In genomic region chr8:70309311-70309710, GRCm38 (mm10) we compare ENCODE assay signal across 9 mouse cellular contexts. TPM values are rescaled to one million over a fixed set of nuclear protein-coding genes. Genes with fewer than 3 reads are reported as not detected.
DNase-seq lines count a peak whose midpoint lies in the region; ATAC-seq and TF ChIP-seq lines count a peak whose summit lies in the region.
"Had no signal": no experiment of that assay in that cellular context is flagged by ENCODE, and none has a peak within 500 bp of the region (broad histone marks: within the 10 kb centered on the region; RNA-seq: fewer than 3 reads in every experiment).

No protein-coding gene starts in this region.

- no peaks in the 10 kb centered on the region for H3K9me3 ChIP-seq in E14TG2a.4 (ENCODE audit: low read length)
- H3K9me3 ChIP-seq in hindbrain, embryonic 13.5 days = no peaks in the 10 kb centered on the region
- H3K9me3 ChIP-seq: liver, embryonic 13.5 days had no signal

- H3K4me1 ChIP-seq in E14TG2a.4 (replicated peaks; ENCODE audit: low read depth, low read length) = peaks cover 13% of the 10 kb centered on the region
- no peaks in the 10 kb centered on the region for H3K4me1 ChIP-seq in embryonic fibroblast, embryonic 13.5 days (ENCODE audit: control insufficient read depth, insufficient read depth, low read length)
- peaks cover 9% of the 10 kb centered on the region for H3K4me1 ChIP-seq in hindbrain, embryonic 13.5 days (replicated peaks)

- no peak overlapping the region for H3K9ac ChIP-seq in hindbrain, embryonic 13.5 days
- H3K9ac ChIP-seq: liver, embryonic 13.5 days had no signal

- DNase-seq in kidney, adult 9 months = peak; percentile 39
- DNase-seq in kidney, adult 8-10 months = no peak
- peak; percentile 49 for DNase-seq in A20 (ENCODE audit: low read depth, low spot score)
- no peak for DNase-seq in heart, adult 9 months (ENCODE audit: low spot score in 2 of 2)
- DNase-seq: liver, embryonic 13.5 days had no signal

- no peak overlapping the region for H3K4me2 ChIP-seq in hindbrain, embryonic 13.5 days
- H3K4me2 ChIP-seq: liver, embryonic 13.5 days had no signal

- WGBS in hindbrain, embryonic 13.5 days = 33% methylated on average over 2 of the region's 2 CpGs

- H3K27ac ChIP-seq in embryonic fibroblast, embryonic 13.5 days (ENCODE audit: insufficient read depth, low read length) = no peak overlapping the region
- H3K27ac ChIP-seq in hindbrain, embryonic 13.5 days = no peak overlapping the region
- H3K27ac ChIP-seq: liver, embryonic 13.5 days had no signal

- H3K36me3 ChIP-seq in E14TG2a.4 (ENCODE audit: insufficient read depth, low read length) = peaks cover 92% of the 10 kb centered on the region
- H3K36me3 ChIP-seq in hindbrain, embryonic 13.5 days = peaks cover 88% of the 10 kb centered on the region

- no peaks in the 10 kb centered on the region for H3K27me3 ChIP-seq in E14TG2a.4 (ENCODE audit: insufficient read depth, low read length)
- H3K27me3 ChIP-seq in hindbrain, embryonic 13.5 days = no peaks in the 10 kb centered on the region
- H3K27me3 ChIP-seq: liver, embryonic 13.5 days had no signal

- H3K4me3 ChIP-seq in E14TG2a.4 (replicated peaks; ENCODE audit: low read length) = no peak overlapping the region
- H3K4me3 ChIP-seq in embryonic fibroblast, embryonic 13.5 days (ENCODE audit: insufficient read depth, low read length) = no peak overlapping the region
- no peak overlapping the region for H3K4me3 ChIP-seq in hindbrain, embryonic 13.5 days
- H3K4me3 ChIP-seq: liver, embryonic 13.5 days had no signal

- TF ChIP-seq POLR2A in embryonic fibroblast, embryonic 13.5 days (IDR thresholded peaks at IDR 0.05; ENCODE audit: low read depth, low read length) = no peak

- peak; percentile 84 for TF ChIP-seq CTCF in E14TG2a.4 (conservative IDR thresholded peaks at IDR 0.05; ENCODE audit: low read length)
- peak; percentile 67; the same call in 1 of the 2 replicates for TF ChIP-seq CTCF in embryonic fibroblast, embryonic 13.5 days (IDR thresholded peaks at IDR 0.05; ENCODE audit: borderline replicate concordance, insufficient read depth, low read length)

- no peak for ATAC-seq in megakaryocyte, adult 5-6 weeks (ENCODE audit: poor library complexity, severe bottlenecking)
- ATAC-seq in hindbrain, embryonic 13.5 days (ENCODE audit: low FRiP score) = no peak

RNA-seq across cellular contexts. Expression of gene Cers1, which starts 6.3 kb away (rescaled TPM):
- polyA plus RNA-seq in embryonic fibroblast, embryonic 13.5 days (2011; ENCODE audit: insufficient read length, low read depth, missing spikeins) = 2.6 and 3.2 TPM in 2 replicates
- total RNA-seq in megakaryocyte, adult 5-6 weeks (2015) = not detected in 2 replicates
- not detected in 2 replicates for total RNA-seq in megakaryocyte, adult 5-6 weeks (2017)
- polyA plus RNA-seq in hindbrain, embryonic 13.5 days (2015; fragmentation: Nextera tagmentation; extraction: Ambion mirVana) = 24.5 and 25.1 TPM in 2 replicates

RNA-seq across cellular contexts. Expression of gene Cope, which starts 7.0 kb away (rescaled TPM):
- polyA plus RNA-seq in embryonic fibroblast, embryonic 13.5 days (2011; ENCODE audit: insufficient read length, low read depth, missing spikeins) = 129 and 132 TPM in 2 replicates
- 163 and 178 TPM in 2 replicates for total RNA-seq in megakaryocyte, adult 5-6 weeks (2015)
- 89.1 and 96.1 TPM in 2 replicates for total RNA-seq in megakaryocyte, adult 5-6 weeks (2017)
- 275 and 288 TPM in 2 replicates for polyA plus RNA-seq in hindbrain, embryonic 13.5 days (2015; fragmentation: Nextera tagmentation; extraction: Ambion mirVana)

RNA-seq across cellular contexts. Expression of gene Ddx49, which starts 7.0 kb away (rescaled TPM):
- polyA plus RNA-seq in embryonic fibroblast, embryonic 13.5 days (2011; ENCODE audit: insufficient read length, low read depth, missing spikeins) = 24.8 and 31.6 TPM in 2 replicates
- 17.9 and 19.9 TPM in 2 replicates for total RNA-seq in megakaryocyte, adult 5-6 weeks (2015)
- total RNA-seq in megakaryocyte, adult 5-6 weeks (2017) = 53.6 and 81.7 TPM in 2 replicates
- 45.8 and 50.9 TPM in 2 replicates for polyA plus RNA-seq in hindbrain, embryonic 13.5 days (2015; fragmentation: Nextera tagmentation; extraction: Ambion mirVana)

RNA-seq across cellular contexts. Expression of gene Gdf1, which starts 20.3 kb away (rescaled TPM):
- not detected in 2 replicates for polyA plus RNA-seq in embryonic fibroblast, embryonic 13.5 days (2011; ENCODE audit: insufficient read length, low read depth, missing spikeins)
- total RNA-seq in megakaryocyte, adult 5-6 weeks (2015) = not detected in 2 replicates
- not detected in 2 replicates for total RNA-seq in megakaryocyte, adult 5-6 weeks (2017)
- polyA plus RNA-seq in hindbrain, embryonic 13.5 days (2015; fragmentation: Nextera tagmentation; extraction: Ambion mirVana) = 1.2 and 2.6 TPM in 2 replicates

RNA-seq across cellular contexts. Expression of gene Homer3, which starts 26.7 kb away (rescaled TPM):
- 42.2 and 54.0 TPM in 2 replicates for polyA plus RNA-seq in embryonic fibroblast, embryonic 13.5 days (2011; ENCODE audit: insufficient read length, low read depth, missing spikeins)
- 1.6 and 3.5 TPM in 2 replicates for total RNA-seq in megakaryocyte, adult 5-6 weeks (2015)
- 2.9 and 8.0 TPM in 2 replicates for total RNA-seq in megakaryocyte, adult 5-6 weeks (2017)
- polyA plus RNA-seq in hindbrain, embryonic 13.5 days (2015; fragmentation: Nextera tagmentation; extraction: Ambion mirVana) = 47.0 TPM in 2 replicates

Comparison
In these comparisons a context has a peak if more than half of its experiments do, and no peak if none do; other contexts are left out.
1. DNase-seq: peak in kidney, adult 9 months (single experiment) and A20 (single experiment); none in kidney, adult 8-10 months (0 of 2) and heart, adult 9 months (0 of 2).